Mouse (Mus musculus) kidney, adult 18-20 months (tissue): ENCODE data around the gene Ttc6.
A peak's percentile ranks its signal among the peaks of the same experiment; 100 is the strongest.

ENCODE experiments used
- DNase-seq: peaks from one replicate; pipeline ENCODE4 v3.0.0; 2021

Gene Ttc6

DNA sequence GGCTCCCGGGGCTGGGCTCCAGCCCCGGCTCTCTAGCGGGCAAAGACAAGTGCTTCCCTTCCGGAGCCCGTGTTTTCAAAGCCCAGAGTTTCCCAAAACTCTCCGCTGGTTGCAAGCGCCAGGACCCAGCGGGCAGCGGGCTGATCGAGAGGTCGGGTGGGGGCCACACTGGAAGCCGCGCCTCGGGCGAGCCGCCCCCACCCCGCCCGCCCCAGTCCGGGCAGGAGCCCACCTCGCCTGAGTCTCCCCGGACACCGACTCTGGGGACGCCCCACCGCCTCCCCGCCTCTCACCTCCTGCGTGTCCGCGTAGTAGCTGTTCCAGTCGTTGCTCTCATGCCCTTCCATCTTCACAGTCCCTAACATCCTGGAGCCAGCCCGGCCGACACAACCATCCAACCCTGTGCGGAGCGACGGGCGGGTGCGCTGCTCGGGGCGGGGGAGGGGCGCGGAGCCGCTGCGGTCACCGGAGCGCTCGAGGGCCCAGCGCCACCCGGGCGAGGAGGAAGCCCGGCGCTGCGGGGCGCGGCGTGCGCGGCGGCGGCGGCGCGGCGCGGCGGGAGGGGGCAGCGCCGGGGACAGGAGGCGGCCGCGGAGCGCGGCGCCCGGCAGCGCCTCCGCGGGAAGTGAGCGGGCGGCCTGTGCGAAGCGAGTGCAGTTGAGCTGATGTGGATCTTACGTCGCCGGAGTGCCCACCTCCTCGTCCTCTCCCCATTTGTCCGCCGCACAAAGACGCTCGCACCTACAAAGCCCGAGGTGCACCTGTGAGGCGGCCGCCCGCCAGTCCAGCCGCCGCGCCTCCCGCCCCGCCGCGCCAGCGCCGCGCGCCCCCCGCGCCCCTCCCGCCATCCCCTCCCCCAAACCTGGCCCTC lies 18.3 kb upstream of the Ttc6 start:
- peak; percentile 44 for DNase-seq

DNA sequence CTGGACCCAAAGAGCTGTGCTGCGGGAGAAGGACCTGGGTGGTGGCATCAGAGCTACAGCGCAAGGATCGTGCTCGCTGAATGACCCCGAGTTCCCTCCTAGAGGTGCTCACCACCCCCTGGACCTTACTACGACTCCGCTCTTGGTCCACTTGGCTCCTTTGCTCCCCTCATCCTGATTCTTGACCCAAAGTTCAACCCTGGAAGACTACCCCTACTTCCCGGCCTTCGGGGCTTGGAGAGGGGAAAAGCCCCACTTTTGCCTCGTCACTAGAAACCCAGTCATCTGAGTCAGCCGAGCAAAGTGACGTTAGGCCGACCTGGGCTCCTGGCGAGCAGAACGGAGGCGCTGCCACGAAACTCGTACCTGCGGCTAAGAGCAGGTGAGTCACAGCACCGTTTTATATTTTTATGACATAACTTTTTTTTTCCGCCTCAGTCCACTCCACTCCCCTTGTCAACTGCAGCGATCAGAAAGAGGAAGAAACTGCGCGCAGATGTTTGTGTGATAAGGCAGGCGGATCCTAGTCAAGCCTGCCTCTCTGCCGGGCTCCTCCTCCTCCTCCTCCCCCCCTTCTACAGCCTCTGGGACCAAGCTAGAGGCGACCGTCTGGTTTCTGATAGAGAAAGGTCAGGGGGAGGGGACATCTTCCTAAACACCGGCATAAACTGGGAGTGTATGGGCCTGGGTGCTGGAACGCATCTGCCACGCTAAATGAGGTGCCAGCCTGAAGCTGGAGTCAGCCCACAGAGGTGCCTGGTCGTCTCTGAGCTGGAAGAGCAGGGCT lies 17.3 kb upstream of the Ttc6 start, which contains the start of gene Foxa1:
TSS of gene Foxa1 (minus strand) at position 502 of the 787 bp plus-strand sequence.
- peak; percentile 22 for DNase-seq

DNA sequence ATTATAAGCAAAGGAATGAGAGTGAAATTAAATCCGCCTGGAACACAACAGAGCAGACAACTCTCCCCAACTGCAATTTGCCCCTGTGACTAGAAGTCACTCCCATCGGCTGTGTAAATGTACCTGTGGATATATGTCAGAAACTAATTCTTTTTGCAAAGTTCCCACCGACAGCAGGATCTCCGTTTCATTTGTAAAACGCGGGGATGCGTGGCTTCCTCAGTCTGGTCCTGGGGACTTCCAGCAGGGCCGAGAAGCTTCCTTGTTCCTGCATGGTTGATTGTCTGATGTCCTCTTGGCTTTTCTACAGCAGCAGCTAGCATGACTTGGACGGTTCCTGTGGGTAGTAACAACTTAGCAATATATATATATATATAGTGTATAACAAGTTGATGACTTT lies 16.0 kb upstream of the Ttc6 start:
- DNase-seq: no peak

DNA sequence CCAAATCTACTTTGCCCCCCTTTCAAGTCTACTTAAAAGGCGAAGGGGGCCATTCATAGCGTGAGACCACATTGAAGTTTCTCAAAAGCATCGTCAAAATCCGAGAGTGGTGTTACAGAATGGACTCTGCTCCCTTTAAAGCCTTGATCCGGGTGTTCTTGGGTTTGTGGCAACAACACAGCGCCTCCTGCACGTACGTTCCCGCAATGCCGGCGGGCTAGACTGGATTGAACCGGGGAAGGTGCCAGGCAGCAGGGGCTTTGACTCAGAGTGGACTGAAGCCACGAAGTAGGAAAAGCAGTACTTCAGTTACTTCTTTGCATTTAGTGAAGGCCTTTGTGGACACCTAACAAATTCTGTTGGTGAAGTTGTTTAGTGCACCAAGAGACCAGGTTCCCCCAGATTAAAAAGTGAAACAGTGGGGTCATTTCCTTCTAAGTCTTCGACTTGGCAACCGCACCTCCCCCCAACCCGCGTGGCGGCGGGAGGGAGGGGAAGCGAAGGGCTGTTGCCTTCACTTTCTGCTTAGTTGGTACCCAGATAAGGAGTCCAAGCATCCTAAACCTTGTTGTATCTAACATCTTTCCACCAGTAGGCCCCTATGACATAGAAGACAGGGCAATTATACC lies 15.4 kb upstream of the Ttc6 start:
- DNase-seq: peak; percentile 21

DNA sequence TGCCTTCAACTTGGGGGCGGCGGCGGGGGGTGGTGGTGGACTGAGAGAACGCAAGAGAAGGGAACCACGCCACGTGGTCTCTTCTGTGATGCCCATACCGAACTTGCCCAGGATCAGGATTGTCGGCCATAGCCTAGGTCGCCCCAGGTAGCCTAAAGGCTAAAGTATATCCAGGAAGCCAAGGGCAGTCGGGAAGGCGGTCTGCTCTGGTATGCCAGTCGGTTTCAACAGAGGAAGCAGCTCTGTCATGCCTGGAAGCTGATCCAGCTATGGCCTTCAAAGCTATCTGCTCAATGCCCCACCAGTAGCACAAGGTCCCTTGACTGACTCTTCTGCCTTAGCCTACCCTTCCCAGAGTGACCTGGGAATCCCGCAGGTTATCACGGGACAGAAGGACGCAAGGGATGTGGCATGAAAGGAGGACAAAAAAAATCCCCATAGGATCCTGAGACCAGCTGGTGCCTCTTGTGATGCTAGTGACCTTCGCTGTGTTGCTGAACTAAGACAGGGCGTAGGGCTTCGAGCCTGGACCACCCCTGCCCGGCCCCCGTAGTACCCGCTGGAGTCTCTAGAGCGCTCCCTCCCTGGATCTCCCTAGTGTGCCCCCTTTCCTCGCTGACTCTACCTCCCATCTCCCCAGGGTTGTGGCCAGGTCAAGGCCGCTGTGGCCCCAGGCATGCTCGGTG lies 14.8 kb upstream of the Ttc6 start:
- DNase-seq: no peak

DNA sequence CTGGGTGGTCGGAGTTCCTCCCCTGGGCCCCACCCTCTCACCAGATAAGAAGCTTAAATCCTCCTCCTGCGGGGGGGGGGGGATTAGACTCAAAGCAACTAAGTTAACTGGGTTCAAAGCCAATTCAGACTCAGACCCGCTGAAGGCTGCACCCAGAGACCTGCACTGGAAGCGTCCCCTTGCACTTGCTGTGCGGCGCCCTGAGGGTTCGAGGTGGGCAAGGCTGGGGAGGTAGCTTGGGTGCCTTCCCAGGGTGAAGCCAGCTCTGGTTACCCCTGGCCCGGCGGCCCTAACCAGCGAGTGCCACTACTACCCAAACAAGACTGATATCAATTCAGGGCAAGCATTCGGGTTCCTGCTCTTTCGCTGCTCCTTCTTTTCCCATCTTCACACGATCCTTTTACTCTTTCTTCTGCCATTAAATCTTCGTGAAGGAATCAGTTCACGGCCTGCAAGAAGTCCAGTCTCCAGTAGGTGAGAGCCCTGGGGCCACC lies 14.2 kb upstream of the Ttc6 start:
- no peak for DNase-seq

DNA sequence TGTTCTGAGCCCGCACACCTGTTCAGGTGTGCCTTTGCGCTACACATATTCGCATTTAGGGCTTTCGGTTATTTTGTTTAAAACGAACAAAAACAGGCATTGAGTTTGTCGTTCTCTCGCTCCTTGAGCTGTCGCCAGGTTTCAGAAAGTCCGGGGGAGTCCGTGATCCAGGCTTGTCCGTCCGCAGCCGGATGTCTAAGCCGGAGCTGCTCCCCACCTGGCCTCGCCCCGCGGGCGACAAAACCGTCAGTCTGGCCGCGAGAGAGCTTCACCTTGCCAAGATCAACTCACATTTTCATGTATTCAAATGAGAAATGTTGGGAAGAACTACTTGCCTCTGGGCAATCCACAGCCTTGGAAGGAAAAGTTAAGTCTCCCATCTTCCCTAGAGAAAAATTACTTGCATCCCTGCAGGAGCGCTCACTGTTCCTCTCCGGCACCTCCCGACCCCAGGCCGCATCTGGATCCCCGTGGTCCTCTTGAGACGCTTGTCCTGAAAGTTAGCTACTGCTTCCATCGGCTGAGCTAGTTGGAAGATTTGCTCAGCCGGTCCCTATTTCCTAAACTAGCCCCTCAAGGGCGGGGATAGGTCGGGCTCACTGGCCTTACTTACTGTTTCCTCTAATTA lies 13.6 kb upstream of the Ttc6 start:
- peak; percentile 13 for DNase-seq

DNA sequence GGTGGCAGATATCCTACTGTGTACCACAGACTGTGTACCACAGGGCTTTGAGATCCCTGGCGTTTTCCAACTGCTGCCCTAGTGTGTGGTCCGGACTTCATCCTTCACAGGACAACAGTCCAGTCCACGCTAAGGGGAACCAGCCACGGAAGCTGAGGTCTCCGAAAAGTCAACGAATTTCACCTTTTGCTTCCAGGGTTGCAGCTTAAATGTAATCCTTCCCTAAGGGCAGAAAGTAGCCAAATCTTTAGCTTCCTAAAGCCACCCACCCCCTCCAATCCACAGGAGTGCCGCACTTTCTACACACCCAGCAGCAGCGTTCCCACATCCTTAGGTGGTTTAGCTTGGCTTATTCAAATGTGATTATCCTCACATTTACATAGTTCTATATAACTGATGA lies 13.0 kb upstream of the Ttc6 start:
- no peak for DNase-seq

DNA sequence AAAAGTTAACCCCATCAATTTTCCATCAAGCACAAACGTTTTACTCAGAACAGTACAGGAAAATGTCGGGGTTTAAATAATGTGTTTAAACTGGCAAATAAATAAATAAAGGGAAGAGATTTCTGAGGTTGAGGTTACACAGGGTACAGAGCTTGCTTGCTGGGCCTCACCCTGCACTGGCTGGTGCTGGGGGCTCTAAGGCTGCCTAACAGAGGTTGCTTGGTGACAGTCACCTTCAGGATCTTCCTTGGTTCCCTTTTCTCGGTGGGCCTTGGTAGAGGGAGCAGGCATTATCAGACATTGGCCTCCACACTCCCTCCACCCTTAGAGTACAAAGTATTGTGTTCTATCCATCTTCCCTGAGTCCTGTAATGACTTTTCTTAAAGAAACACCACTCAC lies 11.6 kb upstream of the Ttc6 start:
- no peak for DNase-seq

DNA sequence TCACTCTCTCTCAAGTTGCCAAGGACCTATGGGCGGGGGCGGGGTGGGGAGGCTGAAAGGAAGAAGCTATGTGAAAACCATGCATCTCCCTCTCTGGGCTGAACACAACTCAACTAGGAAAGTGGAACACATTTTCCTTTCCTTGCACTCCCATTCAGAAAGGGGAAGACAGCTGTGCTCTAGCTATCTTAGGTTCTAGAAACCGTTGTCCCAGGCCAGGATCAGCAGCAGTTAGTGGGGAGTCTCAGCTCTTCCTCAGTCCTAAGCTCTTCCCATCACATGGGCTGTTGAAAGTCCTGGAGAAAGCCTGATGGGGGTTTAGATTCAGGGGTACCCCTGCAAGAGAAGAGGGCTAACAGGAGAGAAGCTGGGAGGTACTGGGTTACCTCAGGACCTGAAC lies 9.8 kb upstream of the Ttc6 start:
- no peak for DNase-seq

DNA sequence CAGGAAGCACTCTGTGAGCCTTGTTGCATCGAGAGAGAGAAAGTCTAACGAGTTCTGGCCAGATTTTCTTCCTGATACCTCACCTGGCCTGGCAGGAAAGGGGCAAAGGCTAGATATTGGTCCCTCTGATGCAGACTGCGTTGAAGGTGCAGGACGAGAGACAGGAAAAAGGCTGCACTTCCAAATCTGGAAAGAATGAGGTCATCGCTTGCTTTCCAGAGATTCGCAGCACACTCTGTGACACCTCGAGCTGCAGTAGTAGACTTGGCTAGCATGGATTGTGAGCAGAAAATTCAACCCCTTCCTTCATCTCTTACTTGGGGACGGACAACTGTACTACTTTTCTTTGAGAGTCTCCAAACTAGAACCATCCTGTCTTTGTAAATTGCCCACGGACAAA lies 7.9 kb downstream of the Ttc6 start:
- no peak for DNase-seq

DNA sequence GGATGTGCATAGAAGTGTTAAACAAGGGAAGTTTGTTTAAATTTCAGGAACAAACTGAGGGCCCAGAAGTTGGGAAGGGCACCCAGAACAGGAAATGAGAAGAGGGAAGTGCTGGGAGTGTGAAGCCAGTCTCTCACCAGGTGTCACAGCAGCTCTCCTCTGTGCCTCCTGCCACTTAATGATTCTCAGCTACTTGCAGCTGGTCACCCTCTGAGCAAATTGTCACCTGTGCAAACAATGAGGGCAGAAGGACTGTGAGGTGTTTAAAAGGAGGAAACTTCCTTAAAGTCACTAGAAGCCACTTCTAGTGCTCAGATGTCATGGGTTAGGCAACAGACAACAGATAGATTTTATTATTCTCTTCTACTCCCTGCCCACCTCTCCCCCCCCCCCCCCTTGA lies 8.5 kb downstream of the Ttc6 start:
- DNase-seq: no peak

DNA sequence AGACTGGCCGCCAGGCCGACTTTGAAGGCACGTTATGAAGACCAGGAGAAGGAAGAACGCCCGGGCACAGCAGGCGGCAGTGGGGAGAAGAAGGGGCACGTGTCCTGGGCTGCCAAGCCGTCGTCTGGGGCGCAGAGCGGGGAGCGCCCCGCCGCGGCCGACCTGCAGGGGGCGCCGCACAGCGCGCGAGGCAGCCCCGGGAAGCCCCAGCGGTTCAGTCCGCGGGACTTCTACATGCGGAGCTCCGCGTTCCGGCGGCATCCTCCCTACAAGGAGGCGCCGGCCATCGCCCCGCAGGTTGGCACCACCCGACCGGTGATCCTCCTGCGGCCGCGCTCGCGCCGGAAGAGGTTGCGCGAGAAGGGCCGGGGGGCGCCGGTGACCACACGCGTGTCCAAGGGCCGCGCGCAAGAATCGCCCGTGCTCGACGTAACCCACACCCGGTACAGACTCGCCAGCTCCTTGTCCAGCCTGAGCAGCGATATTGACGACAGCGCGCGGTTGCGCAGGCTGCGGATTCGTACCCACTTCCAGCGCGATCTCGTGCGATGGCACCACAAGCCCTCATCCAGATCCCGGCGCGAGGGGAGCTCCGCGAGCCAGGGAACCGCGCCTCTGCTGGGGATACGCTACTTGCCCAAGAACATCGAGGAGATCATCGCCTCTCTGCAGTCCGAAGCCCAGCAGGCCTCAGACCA lies 12.2 kb downstream of the Ttc6 start:
- no peak for DNase-seq

DNA sequence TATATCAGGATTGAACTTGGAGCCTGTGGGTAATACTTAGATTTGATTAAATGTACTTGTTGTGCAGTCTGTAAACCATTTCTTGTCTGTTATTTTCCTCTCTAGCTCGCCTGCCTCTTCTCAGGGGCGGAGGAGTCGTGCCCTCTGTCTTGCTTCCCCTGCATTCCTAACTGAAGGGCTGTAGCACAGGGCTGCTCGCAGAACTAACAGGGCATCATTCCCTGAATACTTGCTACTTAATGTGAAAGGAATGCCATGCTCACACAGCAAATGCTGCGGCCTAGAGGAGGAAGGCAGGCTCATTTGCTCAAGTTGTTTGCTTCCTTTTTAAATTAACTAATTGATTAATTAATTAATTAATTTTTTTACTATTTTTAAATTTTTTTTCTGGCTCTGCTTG lies 43.7 kb downstream of the Ttc6 start:
- DNase-seq: no peak

DNA sequence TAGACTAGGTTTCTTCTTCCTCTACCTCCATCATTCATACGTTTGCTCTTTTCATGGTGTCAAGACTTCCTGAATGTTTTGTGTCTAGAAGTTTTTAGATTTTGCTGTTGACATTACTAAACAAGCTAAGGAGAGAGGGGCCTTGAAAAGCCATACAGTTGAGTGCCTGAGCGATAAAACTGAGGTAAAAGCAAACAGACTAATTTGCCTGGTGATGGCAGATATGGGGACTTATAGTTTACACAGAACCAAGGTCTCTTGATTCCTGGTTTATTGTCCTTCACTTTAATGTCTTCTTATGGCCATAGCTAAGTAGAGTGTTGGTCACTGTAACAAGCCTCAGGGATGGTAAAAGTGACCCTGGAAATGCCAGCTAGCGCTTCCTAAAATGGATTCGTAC lies 51.2 kb downstream of the Ttc6 start:
- DNase-seq: no peak

DNA sequence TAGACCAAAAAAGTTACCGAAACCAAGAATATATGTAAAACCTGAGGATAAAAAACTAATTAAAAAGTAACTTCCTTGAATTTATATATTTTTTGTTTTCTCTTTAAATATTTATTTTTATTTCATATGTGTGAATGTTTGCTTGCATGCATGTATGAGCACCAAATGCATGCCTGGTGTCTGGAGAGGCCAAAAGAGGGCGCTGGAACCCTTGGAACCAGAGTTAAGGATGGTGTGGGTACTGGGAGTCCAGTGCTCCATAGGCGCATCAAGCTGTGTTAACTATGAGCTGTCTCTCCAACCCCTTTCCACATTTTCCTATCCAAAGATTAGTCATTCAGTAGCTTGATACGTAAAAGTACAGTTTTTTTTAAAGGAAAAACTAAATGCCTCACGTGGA lies 58.1 kb downstream of the Ttc6 start:
- no peak for DNase-seq

DNA sequence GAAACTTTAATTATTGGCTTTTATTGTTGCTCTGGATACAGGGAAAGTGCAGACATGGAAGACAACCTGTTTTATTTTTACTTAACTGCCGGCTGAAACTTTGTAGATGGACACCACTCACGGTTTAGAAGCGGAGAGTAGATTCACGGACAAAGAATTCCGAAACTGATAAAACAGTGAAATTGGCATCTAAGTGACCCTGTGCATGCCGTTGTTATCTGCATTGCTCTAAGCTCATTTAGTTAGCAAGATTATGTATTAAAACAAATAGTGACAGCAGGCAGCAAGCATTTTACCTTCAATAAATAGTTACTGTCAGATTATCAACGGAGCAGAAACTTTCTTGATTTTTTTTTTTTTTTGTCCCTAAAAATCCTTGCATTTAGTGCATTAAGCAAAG lies 59.4 kb downstream of the Ttc6 start:
- DNase-seq: no peak

DNA sequence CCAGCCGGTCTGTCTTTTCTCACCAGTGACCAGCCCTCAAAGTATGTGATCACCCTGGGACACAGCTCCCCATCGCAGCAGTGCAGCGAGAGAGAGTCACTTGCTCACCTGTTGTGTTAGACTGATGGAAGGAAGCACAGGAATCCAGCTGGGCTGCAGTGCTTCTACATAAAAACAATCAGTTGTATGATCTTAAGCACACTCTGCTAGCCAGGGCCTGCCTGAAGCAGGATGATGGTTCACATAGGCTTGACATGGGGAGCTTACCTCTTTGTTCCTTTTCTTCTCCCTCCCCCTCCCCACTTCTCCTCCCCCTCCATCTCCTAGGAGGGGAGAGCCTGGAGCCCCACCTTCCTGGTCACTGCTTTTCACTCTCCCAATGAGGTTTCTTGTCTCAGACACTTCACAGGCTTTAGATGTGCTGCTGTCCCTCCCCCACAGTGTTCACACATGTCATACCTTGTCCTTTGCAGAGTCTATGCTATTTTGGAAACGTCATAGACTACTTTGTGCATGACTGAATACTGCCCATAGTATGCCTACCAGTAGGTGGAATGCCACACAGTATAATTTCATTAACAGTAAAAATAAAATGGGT lies 60.2 kb downstream of the Ttc6 start:
- no peak for DNase-seq

DNA sequence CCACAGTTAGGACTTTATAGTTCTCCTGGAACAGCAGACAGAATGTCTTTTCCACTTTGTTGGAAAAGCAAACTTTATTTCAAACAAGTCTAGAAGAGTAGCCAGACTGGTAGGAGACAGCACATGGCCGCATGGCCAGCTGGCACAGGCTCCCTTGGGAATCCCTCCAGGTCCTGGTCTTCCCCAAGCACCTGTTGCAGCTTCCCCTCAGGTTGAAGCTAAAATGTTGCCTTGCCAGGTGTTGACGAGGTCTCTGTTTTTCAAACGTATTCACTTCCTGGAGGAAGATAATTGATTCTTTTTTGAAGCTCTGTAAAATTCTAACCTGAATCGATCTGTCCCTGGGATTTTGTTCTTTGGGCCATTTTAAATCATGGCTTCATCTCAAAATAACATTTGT lies 86.1 kb downstream of the Ttc6 start:
- DNase-seq: no peak

DNA sequence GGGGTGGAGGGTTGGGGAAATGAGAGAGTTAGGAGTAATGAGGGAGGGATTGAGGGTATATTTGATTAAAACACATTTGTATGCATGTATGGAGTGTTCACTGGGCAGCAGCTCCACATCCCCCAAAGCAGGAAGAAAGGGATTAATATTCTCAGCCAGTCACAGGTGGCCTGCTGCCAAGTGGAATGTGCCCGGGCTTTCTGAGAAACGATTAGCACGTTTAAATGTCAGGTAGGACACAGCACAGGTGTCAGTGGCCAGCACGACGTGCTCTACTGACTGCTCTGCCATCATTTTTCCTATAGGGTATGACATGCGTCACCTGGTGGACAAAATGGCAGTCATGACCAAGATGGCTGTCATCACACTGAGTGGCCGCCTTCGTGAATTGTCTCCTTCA lies 86.8 kb downstream of the Ttc6 start:
- no peak for DNase-seq

DNA sequence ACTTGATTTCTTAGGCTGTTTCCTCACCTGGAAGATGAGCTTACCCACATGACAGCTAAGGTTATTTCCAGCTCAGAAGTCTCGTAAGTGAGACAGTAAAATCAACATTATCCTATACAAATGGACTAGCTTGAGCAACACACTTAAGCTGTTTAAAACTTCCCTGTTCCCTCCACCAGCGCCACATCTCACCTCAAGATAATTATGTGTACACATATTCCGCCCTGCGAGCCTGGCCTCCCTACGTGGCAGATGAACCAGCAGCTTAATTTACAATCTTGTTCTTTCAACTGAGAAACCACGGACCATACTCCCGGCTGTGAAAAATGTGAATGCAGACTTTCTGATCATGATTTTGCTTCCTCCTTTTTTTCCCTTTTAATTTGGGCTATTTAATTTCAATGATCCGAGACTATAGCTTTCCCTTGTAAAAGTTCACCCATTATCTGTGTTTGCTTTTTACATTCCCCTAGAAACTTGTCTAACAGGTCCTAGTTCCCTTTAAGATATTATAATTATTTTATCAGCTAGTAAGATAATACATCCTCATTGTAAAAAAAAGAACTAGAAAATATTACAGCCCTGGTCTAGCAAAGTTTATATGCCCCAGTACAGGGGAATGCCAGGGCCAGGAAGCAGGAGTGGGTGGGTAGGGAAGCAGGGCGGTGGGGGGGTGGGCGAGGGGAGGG lies 99.2 kb downstream of the Ttc6 start:
- no peak for DNase-seq
